Mouse (Mus musculus) duodenum, adult 2 months (tissue): ENCODE measurements around the gene Rsl1d1. TPM values are rescaled to one million over a fixed set of nuclear protein-coding genes. Genes with fewer than 3 reads are reported as not detected.

ENCODE experiments used
- polyA plus RNA-seq: library from polyadenylated mRNA; depleted of rRNA; stranded (reverse); fragments of >200 nt; gene quantifications from 2 replicates; pipeline ENCODE4 v1.2.3, GENCODE M21; 2012; ENCODE audit warnings: low replicate concordance; rRNA removed

Rsl1d1 gene
- polyA plus RNA-seq: 0.68 and 0.91 TPM in 2 replicates

GRCm38 (mm10) chr16:11202571-11203554 is at the start of gene Rsl1d1:
Gene Rsl1d1 (minus strand): TSS chr16:11203331.

DNA sequence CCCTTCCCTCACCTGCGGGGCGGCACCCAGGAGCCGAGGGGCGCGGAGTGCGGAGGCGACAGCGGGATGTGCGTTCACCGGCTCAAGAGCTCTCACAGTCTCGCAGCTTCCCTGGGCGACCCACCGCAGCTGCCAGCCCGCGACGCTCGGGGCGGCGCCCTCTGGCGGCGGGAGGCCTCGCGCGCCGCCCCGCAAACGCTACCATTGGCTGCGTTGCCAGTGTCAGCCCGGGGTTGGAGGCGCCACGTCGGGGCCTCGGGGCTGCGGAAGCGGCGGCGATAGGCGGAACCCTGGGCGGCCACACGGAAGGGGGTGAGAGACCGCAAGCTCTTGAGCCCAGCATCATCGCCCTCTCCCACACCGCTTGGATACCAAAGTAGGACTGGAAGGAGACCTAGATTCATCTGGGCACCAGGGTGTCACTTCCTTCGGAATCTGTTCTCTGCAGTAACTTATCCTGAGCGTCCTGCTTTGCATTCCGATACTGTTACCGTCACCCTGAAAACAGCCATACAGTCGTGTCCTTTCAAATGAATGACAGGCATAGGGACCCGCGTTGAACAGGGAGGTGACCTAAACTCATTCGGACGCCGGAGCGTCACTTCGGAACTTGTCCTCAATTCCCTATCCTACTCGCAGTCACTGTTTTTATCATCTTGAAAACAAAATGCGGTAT is 26.8 kb downstream of the Rsl1d1 start, which contains the start of gene Zc3h7a:
Gene Zc3h7a, minus strand, starts transcription at position 186 of the 676 bp plus-strand sequence.

Other genes starting within 250 kb of the Rsl1d1 start
- gene Snn, start 142.4 kb downstream of the Rsl1d1 start, polyA plus RNA-seq: 2.0 and 4.2 TPM in 2 replicates
- gene Litaf, start 137.2 kb downstream of the Rsl1d1 start, polyA plus RNA-seq: 202 and 416 TPM in 2 replicates
- 36.6 and 38.6 TPM in 2 replicates for gene Txndc11, start 68.7 kb downstream of the Rsl1d1 start, polyA plus RNA-seq
- gene Zc3h7a, start 26.9 kb downstream of the Rsl1d1 start, polyA plus RNA-seq: 11.7 and 14.0 TPM in 2 replicates
- 30.1 and 31.0 TPM in 2 replicates for gene Gspt1, start 51.0 kb upstream of the Rsl1d1 start, polyA plus RNA-seq
- gene Tnfrsf17, start 110.5 kb upstream of the Rsl1d1 start, polyA plus RNA-seq: 6.7 and 10.3 TPM in 2 replicates
- 3.1 and 5.8 TPM in 2 replicates for gene Snx29, start 119.6 kb upstream of the Rsl1d1 start, polyA plus RNA-seq